Mouse (Mus musculus) liver, embryonic 15.5 days (tissue): ENCODE measurements around the gene Ggact. TPM values are rescaled to one million over a fixed set of nuclear protein-coding genes. Genes with fewer than 3 reads are reported as not detected.

Experiments
- ATAC-seq: fragments of 200-750 bp; cut with Nextera tagmentation; 2 replicates; pipeline ENCODE4 v1.8.0; 2017; ENCODE audit warnings: moderate number of reproducible peaks, mild to moderate bottlenecking, moderate library complexity; ENCODE audit not compliant: insufficient read depth
- H3K27ac ChIP-seq: fragments of 300-500 bp; sonication (generic); replicated peaks from 2 replicates; pipeline ENCODE4 v1.5.1; 2015; ENCODE audit warnings: mild to moderate bottlenecking, inconsistent platforms
- H3K27me3 ChIP-seq: fragments of 300-500 bp; sonication (generic); 2 replicates; pipeline ENCODE4 v1.6.1; 2015; ENCODE audit warnings: mild to moderate bottlenecking, inconsistent platforms
- H3K36me3 ChIP-seq: fragments of 300-500 bp; sonication (generic); replicated peaks from 2 replicates; pipeline ENCODE4 v1.6.1; 2015; ENCODE audit warnings: moderate library complexity, mild to moderate bottlenecking, inconsistent platforms
- H3K4me1 ChIP-seq: fragments of 300-500 bp; sonication (generic); replicated peaks from 2 replicates; pipeline ENCODE4 v1.6.1; 2015; ENCODE audit warnings: inconsistent platforms
- H3K4me2 ChIP-seq: fragments of 300-500 bp; sonication (generic); 2 replicates; pipeline ENCODE4 v1.6.1; 2015; ENCODE audit warnings: moderate library complexity, mild to moderate bottlenecking, inconsistent platforms
- H3K4me3 ChIP-seq: fragments of 300-500 bp; sonication (generic); replicated peaks from 2 replicates; pipeline ENCODE4 v1.5.1; 2015; ENCODE audit warnings: mild to moderate bottlenecking, inconsistent platforms
- H3K9ac ChIP-seq: fragments of 300-500 bp; sonication (generic); 2 replicates; pipeline ENCODE4 v1.6.1; 2015; ENCODE audit warnings: moderate library complexity, mild to moderate bottlenecking, inconsistent platforms
- H3K9me3 ChIP-seq: fragments of 300-500 bp; sonication (generic); replicated peaks from 2 replicates; pipeline ENCODE4 v1.6.1; 2016; ENCODE audit warnings: inconsistent platforms
- WGBS: fragments of 180-500 bp; shearing (Covaris S2); methylation state at CpG from one replicate; pipeline ENCODE4 v1.1.7; 2015; ENCODE audit warnings: mixed read lengths; ENCODE audit not compliant: insufficient replicate concordance; 5-methylcytosine and 5-hydroxymethylcytosine counted together
- polyA plus RNA-seq: library from polyadenylated mRNA; unstranded; fragments of >200 nt; fragmentation: Nextera tagmentation; extraction: Ambion mirVana; gene quantifications from 2 replicates; pipeline ENCODE4 v1.2.1, GENCODE M21; 2015

The Ggact gene
- polyA plus RNA-seq, 1 experiment from 2014 or later: 17.1 TPM

GRCm38 (mm10) chr14:122882201-122882639 lies 31.3 kb downstream of the Ggact start:
- H3K4me1 ChIP-seq: no peaks in the 10 kb centered on the region
- no peak for ATAC-seq
- H3K9me3 ChIP-seq: no peaks in the 10 kb centered on the region
- no peak overlapping the region for H3K4me3 ChIP-seq
- no peak overlapping the region for H3K27ac ChIP-seq
- no peak overlapping the region for H3K9ac ChIP-seq
- no peaks in the 10 kb centered on the region for H3K36me3 ChIP-seq
- WGBS: 78% methylated on average over 9 of the region's 9 CpGs
- no peak overlapping the region for H3K4me2 ChIP-seq
- H3K27me3 ChIP-seq: no peaks in the 10 kb centered on the region

GRCm38 (mm10) chr14:122881699-122882098 lies 31.9 kb downstream of the Ggact start:
- Histone ChIP-seq H3K4me1 (no peaks in the 10 kb centered on the region), H3K4me2 (no peak overlapping the region), H3K36me3 (no peaks in the 10 kb centered on the region), H3K9ac (no peak overlapping the region), H3K4me3 (no peak overlapping the region), H3K27me3 (no peaks in the 10 kb centered on the region), H3K9me3 (no peaks in the 10 kb centered on the region), H3K27ac (no peak overlapping the region)
- ATAC-seq: no peak
- 59% methylated on average over 2 of the region's 2 CpGs for WGBS

- Histone ChIP-seq H3K4me3 (no peak overlapping the region), H3K4me2 (no peak overlapping the region), H3K9ac (no peak overlapping the region), H3K27me3 (no peaks in the 10 kb centered on the region), H3K9me3 (no peaks in the 10 kb centered on the region), H3K4me1 (no peaks in the 10 kb centered on the region), H3K36me3 (no peaks in the 10 kb centered on the region), H3K27ac (no peak overlapping the region)
- ATAC-seq: no peak
- WGBS: 60% methylated on average over 7 of the region's 7 CpGs
These were observed 33.3 kb downstream of the Ggact start for GRCm38 (mm10) chr14:122880291-122880690.

GRCm38 (mm10) chr14:122877787-122878186 lies 35.8 kb downstream of the Ggact start:
- H3K27me3 ChIP-seq: no peaks in the 10 kb centered on the region
- no peak overlapping the region for H3K27ac ChIP-seq
- H3K9ac ChIP-seq: no peak overlapping the region
- no peaks in the 10 kb centered on the region for H3K4me1 ChIP-seq
- H3K4me2 ChIP-seq: no peak overlapping the region
- WGBS: 74% methylated on average over 3 of the region's 3 CpGs
- ATAC-seq: no peak
- no peaks in the 10 kb centered on the region for H3K36me3 ChIP-seq
- no peak overlapping the region for H3K4me3 ChIP-seq
- no peaks in the 10 kb centered on the region for H3K9me3 ChIP-seq

GRCm38 (mm10) chr14:122876723-122877122 lies 36.8 kb downstream of the Ggact start:
- Histone ChIP-seq H3K36me3 (no peaks in the 10 kb centered on the region), H3K4me1 (no peaks in the 10 kb centered on the region), H3K9me3 (no peaks in the 10 kb centered on the region), H3K27me3 (no peaks in the 10 kb centered on the region), H3K4me2 (no peak overlapping the region), H3K9ac (no peak overlapping the region), H3K4me3 (no peak overlapping the region), H3K27ac (no peak overlapping the region)
- ATAC-seq: no peak
- 55% methylated on average over 7 of the region's 7 CpGs for WGBS

GRCm38 (mm10) chr14:122876163-122876562 lies 37.4 kb downstream of the Ggact start:
- WGBS: 6% methylated on average over 6 of the region's 6 CpGs
- H3K9ac ChIP-seq: no peak overlapping the region
- H3K27ac ChIP-seq: no peak overlapping the region
- H3K27me3 ChIP-seq: no peaks in the 10 kb centered on the region
- no peak overlapping the region for H3K4me2 ChIP-seq
- H3K4me3 ChIP-seq: no peak overlapping the region
- no peaks in the 10 kb centered on the region for H3K4me1 ChIP-seq
- no peaks in the 10 kb centered on the region for H3K36me3 ChIP-seq
- ATAC-seq: no peak
- no peaks in the 10 kb centered on the region for H3K9me3 ChIP-seq

GRCm38 (mm10) chr14:122875636-122876035 lies 37.9 kb downstream of the Ggact start:
- no peaks in the 10 kb centered on the region for H3K4me1 ChIP-seq
- no peaks in the 10 kb centered on the region for H3K27me3 ChIP-seq
- no peaks in the 10 kb centered on the region for H3K36me3 ChIP-seq
- no peak overlapping the region for H3K4me2 ChIP-seq
- H3K9ac ChIP-seq: no peak overlapping the region
- H3K9me3 ChIP-seq: no peaks in the 10 kb centered on the region
- 59% methylated on average over 6 of the region's 6 CpGs for WGBS
- no peak overlapping the region for H3K27ac ChIP-seq
- H3K4me3 ChIP-seq: no peak overlapping the region
- no peak for ATAC-seq

GRCm38 (mm10) chr14:122875056-122875455 lies 38.5 kb downstream of the Ggact start:
- ATAC-seq: no peak
- H3K9me3 ChIP-seq: no peaks in the 10 kb centered on the region
- 70% methylated on average over 8 of the region's 8 CpGs for WGBS

GRCm38 (mm10) chr14:122872612-122873011 lies 40.9 kb downstream of the Ggact start:
- Histone ChIP-seq H3K4me3 (no peak overlapping the region), H3K27ac (no peak overlapping the region), H3K27me3 (no peaks in the 10 kb centered on the region), H3K9me3 (no peaks in the 10 kb centered on the region), H3K9ac (no peak overlapping the region), H3K36me3 (no peaks in the 10 kb centered on the region), H3K4me2 (no peak overlapping the region), H3K4me1 (no peaks in the 10 kb centered on the region)
- ATAC-seq: no peak
- WGBS: 53% methylated on average over 6 of the region's 6 CpGs

More at GRCm38 (mm10) chr14:122875056-122875455, 38.5 kb downstream of the Ggact start:
- no peaks in the 10 kb centered on the region for H3K27me3 ChIP-seq
- H3K9ac ChIP-seq: no peak overlapping the region
- H3K36me3 ChIP-seq: no peaks in the 10 kb centered on the region
- no peak overlapping the region for H3K4me3 ChIP-seq
- H3K4me1 ChIP-seq: no peaks in the 10 kb centered on the region
- no peak overlapping the region for H3K4me2 ChIP-seq
- no peak overlapping the region for H3K27ac ChIP-seq

- H3K36me3 ChIP-seq: no peaks in the 10 kb centered on the region
- no peak overlapping the region for H3K9ac ChIP-seq
- ATAC-seq: no peak
- H3K4me1 ChIP-seq: no peaks in the 10 kb centered on the region
- 55% methylated on average over 4 of the region's 4 CpGs for WGBS
- no peaks in the 10 kb centered on the region for H3K27me3 ChIP-seq
- H3K4me3 ChIP-seq: no peak overlapping the region
- no peak overlapping the region for H3K27ac ChIP-seq
- H3K4me2 ChIP-seq: no peak overlapping the region
- no peaks in the 10 kb centered on the region for H3K9me3 ChIP-seq
These were observed 41.5 kb downstream of the Ggact start for GRCm38 (mm10) chr14:122871841-122872580.

- H3K27me3 ChIP-seq: no peaks in the 10 kb centered on the region
- H3K9me3 ChIP-seq: no peaks in the 10 kb centered on the region
- ATAC-seq: no peak
- no peak overlapping the region for H3K4me3 ChIP-seq
- H3K9ac ChIP-seq: no peak overlapping the region
- H3K4me1 ChIP-seq: no peaks in the 10 kb centered on the region
- H3K36me3 ChIP-seq: no peaks in the 10 kb centered on the region
- 58% methylated on average over 6 of the region's 6 CpGs for WGBS
- H3K27ac ChIP-seq: no peak overlapping the region
- no peak overlapping the region for H3K4me2 ChIP-seq
These were observed 43.7 kb downstream of the Ggact start for GRCm38 (mm10) chr14:122869831-122870230.
